Mouse (Mus musculus) heart, embryonic 16.5 days (tissue): Measurements from ENCODE around the gene Clpx. TPM values are rescaled to one million over a fixed set of nuclear protein-coding genes. Genes with fewer than 3 reads are reported as not detected.
A peak's percentile ranks its signal among the peaks of the same experiment; 100 is the strongest.

Source experiments
- ATAC-seq: fragments of 200-750 bp; cut with Nextera tagmentation; replicated peaks from 2 replicates; pipeline ENCODE4 v1.8.0; 2017; ENCODE audit warnings: moderate number of reproducible peaks; ENCODE audit not compliant: insufficient read depth, low FRiP score; ENCODE audit errors: extremely low read depth
- H3K27ac ChIP-seq: fragments of 300-500 bp; sonication (generic); 2 replicates; pipeline ENCODE4 v1.5.1; 2014; ENCODE audit warnings: mild to moderate bottlenecking, low read length, control low read depth, moderate library complexity
- H3K27me3 ChIP-seq: fragments of 300-500 bp; sonication (generic); 2 replicates; pipeline ENCODE4 v1.6.1; 2014; ENCODE audit warnings: low read length, mixed read lengths; ENCODE audit not compliant: control insufficient read depth, insufficient read depth
- H3K36me3 ChIP-seq: fragments of 300-500 bp; sonication (generic); 2 replicates; pipeline ENCODE4 v1.6.1; 2014; ENCODE audit not compliant: control insufficient read depth, insufficient read depth
- H3K4me1 ChIP-seq: fragments of 300-500 bp; sonication (generic); 2 replicates; pipeline ENCODE4 v1.6.1; 2014; ENCODE audit warnings: low read length, mixed read lengths; ENCODE audit not compliant: control insufficient read depth, insufficient read depth
- H3K4me2 ChIP-seq: fragments of 300-500 bp; sonication (generic); 2 replicates; pipeline ENCODE4 v1.6.1; 2014; ENCODE audit warnings: low read depth, mild to moderate bottlenecking, control low read depth, low read length
- H3K4me3 ChIP-seq: fragments of 300-500 bp; sonication (generic); 2 replicates; pipeline ENCODE4 v1.5.1; 2014; ENCODE audit warnings: mild to moderate bottlenecking, control low read depth, low read length
- H3K9ac ChIP-seq: fragments of 300-500 bp; sonication (generic); 2 replicates; pipeline ENCODE4 v1.6.1; 2014; ENCODE audit warnings: low read length, control low read depth
- H3K9me3 ChIP-seq: fragments of 300-500 bp; sonication (generic); replicated peaks from 2 replicates; pipeline ENCODE4 v1.6.1; 2016; ENCODE audit warnings: low read length; ENCODE audit not compliant: control insufficient read depth
- WGBS: fragments of 180-500 bp; shearing (Covaris S2); extraction: QIAGEN DNeasy Blood & Tissue Kit; methylation state at CpG from one replicate; pipeline ENCODE4 v1.1.7; 2014; 5-methylcytosine and 5-hydroxymethylcytosine counted together
- polyA plus RNA-seq: library from polyadenylated mRNA; unstranded; fragments of >200 nt; fragmentation: Nextera tagmentation; extraction: Ambion mirVana; gene quantifications from 2 replicates; pipeline ENCODE4 v1.2.1, GENCODE M21; 2015

Gene Clpx
- polyA plus RNA-seq, 1 experiment from 2014 or later, result 53.5 TPM

GRCm38 (mm10) chr9:65374468-65375162, 80.6 kb downstream of the Clpx start:
- H3K9ac ChIP-seq, result no peak overlapping the region
- 0 out of 2 replicates have a peak overlapping the region, but pooled peaks have one; percentile 13 for H3K27ac ChIP-seq
- no peaks in the 10 kb centered on the region for H3K36me3 ChIP-seq
- H3K9me3 ChIP-seq, result no peaks in the 10 kb centered on the region
- no peaks in the 10 kb centered on the region for H3K27me3 ChIP-seq
- no peak for ATAC-seq
- no peak overlapping the region for H3K4me2 ChIP-seq
- H3K4me1 ChIP-seq, result no peaks in the 10 kb centered on the region
- WGBS, result 68% methylated on average over 5 of the region's 5 CpGs
- no peak overlapping the region for H3K4me3 ChIP-seq

- no peak for ATAC-seq
- no peaks in the 10 kb centered on the region for H3K4me1 ChIP-seq
- no peak overlapping the region for H3K27ac ChIP-seq
- H3K36me3 ChIP-seq, result no peaks in the 10 kb centered on the region
- no peaks in the 10 kb centered on the region for H3K27me3 ChIP-seq
- no peak overlapping the region for H3K9ac ChIP-seq
- no peak overlapping the region for H3K4me3 ChIP-seq
- H3K4me2 ChIP-seq, result no peak overlapping the region
- no peaks in the 10 kb centered on the region for H3K9me3 ChIP-seq
- 80% methylated on average over 9 of the region's 9 CpGs for WGBS
Observed at GRCm38 (mm10) chr9:65375163-65375934, 81.3 kb downstream of the Clpx start.

Other genes with a start within 250 kb of the Clpx start
- gene Igdcc4, start 192.8 kb upstream of the Clpx start, polyA plus RNA-seq, result 8.1 and 10.8 TPM in 2 replicates
- gene Igdcc3, start 153.1 kb upstream of the Clpx start, polyA plus RNA-seq, result 0.17 and 0.30 TPM in 2 replicates
- 5.4 and 6.5 TPM in 2 replicates for gene Parp16, start 98.9 kb upstream of the Clpx start, polyA plus RNA-seq
- gene Cilp, start 29.1 kb upstream of the Clpx start, polyA plus RNA-seq, result 0.08 and 0.14 TPM in 2 replicates
- 5.3 and 5.7 TPM in 2 replicates for gene Pdcd7, start 51.8 kb downstream of the Clpx start, polyA plus RNA-seq
- gene Ubap1l, start 66.8 kb downstream of the Clpx start, polyA plus RNA-seq, result 0.13 and 0.42 TPM in 2 replicates
- gene Kbtbd13, start 97.4 kb downstream of the Clpx start, polyA plus RNA-seq, result 1.4 and 1.8 TPM in 2 replicates
- gene Rasl12, start 104.2 kb downstream of the Clpx start, polyA plus RNA-seq, result 8.4 and 11.6 TPM in 2 replicates
- gene Slc51b, start 128.7 kb downstream of the Clpx start, polyA plus RNA-seq, result 0.70 TPM in 1 of 2 replicates, not detected in the other
- gene Mtfmt, start 141.5 kb downstream of the Clpx start, polyA plus RNA-seq, result 13.7 and 15.0 TPM in 2 replicates
- gene Spg21, start 166.7 kb downstream of the Clpx start, polyA plus RNA-seq, result 59.9 and 61.9 TPM in 2 replicates
- gene Ankdd1a, start 225.9 kb downstream of the Clpx start, polyA plus RNA-seq, result not detected in 2 replicates